Mouse (Mus musculus) midbrain, embryonic 15.5 days (tissue): ENCODE measurements around the gene Lrmda. TPM values are rescaled to one million over a fixed set of nuclear protein-coding genes. Genes with fewer than 3 reads are reported as not detected.

Experiments used
- ATAC-seq: fragments of 200-750 bp; cut with Nextera tagmentation; replicated peaks from 2 replicates; pipeline ENCODE4 v1.8.0; 2017; ENCODE audit warnings: moderate TSS enrichment
- H3K27ac ChIP-seq: fragments of 300-500 bp; sonication (generic); 2 replicates; pipeline ENCODE4 v1.5.1; 2015; ENCODE audit warnings: mild to moderate bottlenecking, inconsistent platforms
- H3K27me3 ChIP-seq: fragments of 300-500 bp; sonication (generic); replicated peaks from 2 replicates; pipeline ENCODE4 v1.6.1; 2015; ENCODE audit warnings: inconsistent platforms
- H3K36me3 ChIP-seq: fragments of 300-500 bp; sonication (generic); replicated peaks from 2 replicates; pipeline ENCODE4 v1.6.1; 2015; ENCODE audit warnings: inconsistent platforms
- H3K4me1 ChIP-seq: fragments of 300-500 bp; sonication (generic); 2 replicates; pipeline ENCODE4 v1.6.1; 2015; ENCODE audit warnings: inconsistent platforms
- H3K4me2 ChIP-seq: fragments of 300-500 bp; sonication (generic); 2 replicates; pipeline ENCODE4 v1.6.1; 2015; ENCODE audit warnings: inconsistent platforms, mild to moderate bottlenecking, moderate library complexity
- H3K4me3 ChIP-seq: fragments of 300-500 bp; sonication (generic); 2 replicates; pipeline ENCODE4 v1.5.1; 2015; ENCODE audit warnings: mild to moderate bottlenecking, inconsistent platforms
- H3K9ac ChIP-seq: fragments of 300-500 bp; sonication (generic); 2 replicates; pipeline ENCODE4 v1.6.1; 2015; ENCODE audit warnings: mild to moderate bottlenecking, inconsistent platforms
- H3K9me3 ChIP-seq: fragments of 300-500 bp; sonication (generic); 2 replicates; pipeline ENCODE4 v1.6.1; 2016; ENCODE audit warnings: inconsistent platforms
- WGBS: fragments of 180-500 bp; shearing (Covaris S2); methylation state at CpG from one replicate; pipeline ENCODE4 v1.1.7; 2015; ENCODE audit warnings: mixed read lengths; 5-methylcytosine and 5-hydroxymethylcytosine counted together
- polyA plus RNA-seq: library from polyadenylated mRNA; unstranded; fragments of >200 nt; fragmentation: Nextera tagmentation; extraction: Ambion mirVana; gene quantifications from 2 replicates; pipeline ENCODE4 v1.2.1, GENCODE M21; 2015

The Lrmda gene
- polyA plus RNA-seq, 1 experiment from 2014 or later: 0.31 TPM

DNA sequence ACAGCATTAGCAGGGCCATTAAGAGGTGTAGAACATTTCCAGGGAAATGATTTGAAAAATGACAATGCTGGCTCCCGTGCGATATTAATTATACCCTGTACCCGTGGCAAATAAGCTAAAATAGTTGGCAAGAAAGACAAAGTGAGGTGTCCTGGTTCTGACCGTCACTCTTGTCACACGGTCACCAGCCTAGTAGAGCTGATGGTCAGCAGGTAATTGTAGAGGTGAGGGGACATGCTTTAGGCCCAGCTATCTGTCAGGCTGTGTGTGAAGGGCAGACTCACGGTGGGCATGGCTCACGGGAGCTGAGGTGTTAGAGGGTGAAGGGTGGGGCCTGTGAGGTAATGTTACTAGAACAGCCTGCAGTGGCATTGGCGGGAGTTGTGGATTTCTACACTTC, 134.6 kb downstream of the Lrmda start:
- peaks cover 8% of the 10 kb centered on the region for H3K4me1 ChIP-seq
- 83% methylated on average over 8 of the region's 8 CpGs for WGBS
- no peak overlapping the region for H3K27ac ChIP-seq
- no peaks in the 10 kb centered on the region for H3K9me3 ChIP-seq
- H3K9ac ChIP-seq: no peak overlapping the region
- no peaks in the 10 kb centered on the region for H3K36me3 ChIP-seq
- no peak overlapping the region for H3K4me3 ChIP-seq
- H3K27me3 ChIP-seq: no peaks in the 10 kb centered on the region
- no peak overlapping the region for H3K4me2 ChIP-seq
- no peak for ATAC-seq

DNA sequence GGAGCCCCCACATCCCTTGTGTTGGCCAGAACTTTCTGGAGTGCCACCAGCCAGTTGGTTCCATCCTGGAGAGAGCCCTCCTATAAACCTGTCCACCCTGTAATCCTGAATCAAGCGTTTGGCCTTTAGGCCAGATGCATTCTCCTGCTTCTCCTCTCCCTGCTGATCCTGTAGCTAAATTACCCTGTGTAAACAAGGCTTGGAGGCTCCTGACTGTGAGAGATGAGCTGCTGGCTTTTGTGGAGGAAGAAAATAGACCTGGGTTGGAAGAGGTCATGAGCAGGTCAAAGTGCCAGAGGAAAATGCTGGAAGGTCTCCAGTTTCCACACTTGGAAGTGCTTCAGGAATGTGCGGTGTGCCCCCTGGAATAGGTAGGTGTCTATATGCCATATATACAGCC, 135.5 kb downstream of the Lrmda start:
- peaks cover 8% of the 10 kb centered on the region for H3K4me1 ChIP-seq
- no peak overlapping the region for H3K4me2 ChIP-seq
- no peak overlapping the region for H3K9ac ChIP-seq
- H3K27me3 ChIP-seq: no peaks in the 10 kb centered on the region
- WGBS: 45% methylated on average over 2 of the region's 2 CpGs
- H3K4me3 ChIP-seq: no peak overlapping the region
- H3K9me3 ChIP-seq: no peaks in the 10 kb centered on the region
- H3K27ac ChIP-seq: no peak overlapping the region
- no peak for ATAC-seq
- H3K36me3 ChIP-seq: no peaks in the 10 kb centered on the region

DNA sequence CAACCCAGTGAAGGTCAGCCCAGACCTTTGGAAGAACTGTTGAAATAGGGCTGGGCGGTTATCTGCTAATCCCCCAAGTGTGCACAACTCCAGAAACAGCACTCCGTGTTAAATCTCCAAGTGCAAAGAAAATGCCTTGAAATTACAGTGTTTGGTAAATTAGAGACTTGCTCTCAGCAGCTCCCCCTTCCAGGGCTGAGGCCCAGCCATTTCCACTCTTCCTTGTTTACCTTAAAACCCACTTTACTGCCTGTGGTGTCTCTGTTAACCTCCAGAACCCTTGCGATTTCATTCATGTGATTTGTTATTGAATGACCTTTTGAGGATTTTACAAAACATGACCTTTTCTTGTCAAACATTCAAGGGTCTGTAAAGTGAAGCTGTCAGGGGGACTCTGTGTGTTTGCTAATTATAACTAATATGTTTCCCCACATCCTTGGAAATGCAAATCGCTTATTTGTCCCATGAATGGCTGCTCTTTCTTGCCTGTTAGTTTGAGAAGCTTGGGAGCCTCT, 136.1 kb downstream of the Lrmda start:
- Histone ChIP-seq H3K4me1 (peaks cover 8% of the 10 kb centered on the region), H3K4me3 (no peak overlapping the region), H3K36me3 (no peaks in the 10 kb centered on the region), H3K4me2 (no peak overlapping the region), H3K9ac (no peak overlapping the region), H3K27ac (no peak overlapping the region), H3K27me3 (no peaks in the 10 kb centered on the region), H3K9me3 (no peaks in the 10 kb centered on the region)
- no peak for ATAC-seq
- 28% methylated on average over 4 of the region's 4 CpGs for WGBS

DNA sequence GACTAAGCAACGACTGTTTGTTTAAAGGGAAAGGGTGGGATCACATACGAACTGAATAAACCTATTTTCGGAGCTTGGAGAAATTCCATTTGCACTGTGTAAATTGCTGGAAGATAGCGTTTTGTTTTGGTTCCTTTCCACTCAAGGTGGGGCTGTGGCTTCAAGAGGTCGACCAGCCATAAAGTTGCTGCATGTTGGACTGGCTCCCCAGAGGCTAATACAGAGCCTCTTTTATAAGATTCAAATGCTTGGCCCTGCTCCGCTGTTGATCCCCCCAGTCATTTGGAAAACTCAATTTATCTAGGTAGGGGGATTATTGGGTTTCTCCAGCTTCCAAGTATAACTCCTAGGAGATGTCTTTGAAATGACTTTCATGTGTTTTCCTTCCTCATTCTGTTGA, 137.5 kb downstream of the Lrmda start:
- ATAC-seq: no peak
- WGBS: 53% methylated on average over 6 of the region's 6 CpGs
- H3K4me1 ChIP-seq: peaks cover 8% of the 10 kb centered on the region
- no peak overlapping the region for H3K4me2 ChIP-seq
- H3K27ac ChIP-seq: no peak overlapping the region
- no peaks in the 10 kb centered on the region for H3K9me3 ChIP-seq
- H3K27me3 ChIP-seq: no peaks in the 10 kb centered on the region
- H3K4me3 ChIP-seq: no peak overlapping the region
- no peak overlapping the region for H3K9ac ChIP-seq
- no peaks in the 10 kb centered on the region for H3K36me3 ChIP-seq

DNA sequence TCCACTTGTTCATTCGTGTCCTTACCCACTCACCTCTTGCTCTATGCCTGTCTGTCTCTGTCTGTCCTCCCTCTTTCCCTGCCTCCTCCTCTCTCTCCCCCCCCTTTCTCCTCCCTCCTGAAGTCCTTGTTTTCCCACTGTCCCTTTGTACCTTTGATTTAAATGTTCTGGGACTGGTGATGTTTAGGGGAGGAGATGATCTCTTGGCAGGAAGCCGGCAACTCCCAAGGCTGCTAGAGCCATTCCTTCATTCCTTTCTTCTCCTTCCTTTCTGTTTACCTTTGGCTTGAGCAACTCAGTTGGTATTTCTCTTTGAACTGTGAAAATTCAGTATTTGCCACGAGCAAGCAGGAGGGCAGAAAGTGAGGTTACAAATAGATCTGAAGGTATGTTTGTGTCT, 141.9 kb downstream of the Lrmda start:
- 27% methylated on average over 3 of the region's 3 CpGs for WGBS
- no peak overlapping the region for H3K4me3 ChIP-seq
- ATAC-seq: no peak
- H3K27ac ChIP-seq: no peak overlapping the region
- no peak overlapping the region for H3K9ac ChIP-seq
- no peaks in the 10 kb centered on the region for H3K4me1 ChIP-seq
- H3K27me3 ChIP-seq: no peaks in the 10 kb centered on the region
- H3K4me2 ChIP-seq: no peak overlapping the region
- no peaks in the 10 kb centered on the region for H3K36me3 ChIP-seq
- no peaks in the 10 kb centered on the region for H3K9me3 ChIP-seq

DNA sequence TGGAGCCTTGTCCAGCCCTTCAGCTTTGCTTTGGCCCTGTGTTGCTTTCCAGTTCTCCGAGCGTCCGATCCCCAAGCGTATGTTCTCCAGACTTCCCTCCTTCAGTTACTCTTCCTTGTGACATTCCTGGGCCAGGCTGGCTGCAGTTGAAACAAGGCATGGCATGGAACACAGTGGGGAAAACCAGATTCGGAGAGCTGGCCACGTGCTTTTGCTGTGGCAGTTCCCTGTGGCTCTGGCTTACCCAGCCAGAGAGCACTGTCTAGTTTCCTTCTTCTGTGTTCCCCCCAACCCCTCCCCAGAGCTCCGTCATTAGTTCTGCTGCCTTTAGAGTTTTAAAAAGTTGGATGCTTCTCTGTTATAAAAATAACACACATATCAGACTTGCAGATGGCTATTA, 147.8 kb downstream of the Lrmda start:
- 83% methylated on average over 7 of the region's 7 CpGs for WGBS
- H3K9me3 ChIP-seq: no peaks in the 10 kb centered on the region
- no peak for ATAC-seq

DNA sequence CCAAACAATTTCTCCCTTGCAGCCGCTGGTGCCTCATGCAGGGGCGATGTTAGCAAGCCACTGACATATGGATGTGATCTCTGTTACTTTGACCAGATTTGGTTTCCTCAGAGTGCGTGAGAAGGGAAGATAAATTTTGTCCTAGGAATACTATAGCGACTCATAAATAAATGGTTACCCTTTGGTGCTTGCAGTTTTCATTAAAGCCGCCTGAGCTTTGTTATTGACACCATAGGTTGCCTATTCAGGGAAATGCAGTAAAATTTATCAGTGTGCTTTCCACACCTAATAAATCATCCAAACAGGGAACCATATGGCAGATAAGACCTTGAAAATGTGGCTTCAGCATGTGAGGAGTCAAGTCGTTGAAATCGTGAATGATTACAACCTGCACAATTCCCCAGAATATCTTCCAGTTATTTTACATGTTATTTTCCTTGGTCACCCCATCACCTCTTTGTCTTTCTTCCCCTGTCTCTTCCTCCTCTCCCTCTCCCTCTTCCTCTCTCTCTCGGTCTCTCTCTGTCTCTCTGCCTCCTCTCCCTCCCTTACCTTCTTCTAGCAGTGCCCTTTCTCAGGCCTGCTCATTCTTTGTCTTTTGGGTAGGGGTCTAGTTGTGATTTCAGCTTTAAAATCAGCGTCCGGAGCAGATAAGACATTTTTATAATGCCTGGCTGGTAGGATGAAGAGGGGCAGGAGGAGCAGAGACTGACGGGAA, 148.7 kb downstream of the Lrmda start:
- Histone ChIP-seq H3K27me3 (no peaks in the 10 kb centered on the region), H3K4me1 (peaks cover 5% of the 10 kb centered on the region; the same call in 1 of the 2 replicates), H3K9ac (no peak overlapping the region), H3K4me3 (no peak overlapping the region), H3K4me2 (no peak overlapping the region), H3K36me3 (no peaks in the 10 kb centered on the region), H3K9me3 (no peaks in the 10 kb centered on the region), H3K27ac (no peak overlapping the region)
- 68% methylated on average over 11 of the region's 11 CpGs for WGBS
- ATAC-seq: no peak

More for the DNA sequence above, 147.8 kb downstream of the Lrmda start:
- Histone ChIP-seq H3K27ac (no peak overlapping the region), H3K4me3 (no peak overlapping the region), H3K27me3 (no peaks in the 10 kb centered on the region), H3K9ac (no peak overlapping the region), H3K4me1 (peaks cover 5% of the 10 kb centered on the region; the same call in 1 of the 2 replicates), H3K4me2 (no peak overlapping the region), H3K36me3 (no peaks in the 10 kb centered on the region)

DNA sequence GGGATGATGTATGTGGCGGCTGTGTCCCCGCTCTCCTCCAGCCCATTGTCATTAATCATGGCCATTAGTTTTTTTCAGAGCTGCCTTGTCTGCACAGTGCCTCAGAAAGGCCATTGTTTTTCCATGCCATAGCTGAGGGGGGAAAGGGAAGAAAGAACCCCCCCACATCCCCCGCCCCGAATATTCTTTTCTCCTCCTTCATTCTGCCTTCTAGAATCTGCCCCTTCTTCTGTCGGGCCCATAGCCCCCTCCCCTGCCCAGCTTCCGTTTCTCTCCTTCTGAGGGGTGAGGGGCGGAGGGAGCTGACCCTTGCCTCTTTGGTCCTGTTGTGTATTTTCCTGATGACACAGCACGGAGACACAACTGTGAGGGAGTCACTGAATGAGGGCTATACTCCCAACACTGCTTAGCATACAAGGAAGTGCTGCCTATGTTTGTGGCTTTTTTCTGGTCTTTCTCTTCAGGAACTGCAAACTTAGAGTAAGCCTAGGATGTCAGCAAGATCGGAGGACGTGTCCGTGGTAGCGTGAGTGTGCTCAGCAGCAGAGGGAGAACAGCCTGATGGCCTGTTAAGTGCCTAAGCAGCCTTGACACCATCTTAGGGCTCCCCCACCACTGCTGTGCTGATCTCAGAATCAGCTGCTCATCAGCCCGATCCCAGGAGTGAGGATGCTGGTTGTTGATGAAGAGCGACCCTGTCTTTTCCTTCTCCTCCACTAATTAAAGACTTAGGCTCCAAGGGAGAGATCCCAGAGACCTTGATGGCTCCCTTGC, 149.5 kb downstream of the Lrmda start:
- Histone ChIP-seq H3K9ac (no peak overlapping the region), H3K36me3 (no peaks in the 10 kb centered on the region), H3K9me3 (no peaks in the 10 kb centered on the region), H3K27ac (no peak overlapping the region), H3K27me3 (no peaks in the 10 kb centered on the region), H3K4me3 (no peak overlapping the region), H3K4me2 (no peak overlapping the region), H3K4me1 (peaks cover 5% of the 10 kb centered on the region; the same call in 1 of the 2 replicates)
- 57% methylated on average over 14 of the region's 14 CpGs for WGBS
- ATAC-seq: no peak

DNA sequence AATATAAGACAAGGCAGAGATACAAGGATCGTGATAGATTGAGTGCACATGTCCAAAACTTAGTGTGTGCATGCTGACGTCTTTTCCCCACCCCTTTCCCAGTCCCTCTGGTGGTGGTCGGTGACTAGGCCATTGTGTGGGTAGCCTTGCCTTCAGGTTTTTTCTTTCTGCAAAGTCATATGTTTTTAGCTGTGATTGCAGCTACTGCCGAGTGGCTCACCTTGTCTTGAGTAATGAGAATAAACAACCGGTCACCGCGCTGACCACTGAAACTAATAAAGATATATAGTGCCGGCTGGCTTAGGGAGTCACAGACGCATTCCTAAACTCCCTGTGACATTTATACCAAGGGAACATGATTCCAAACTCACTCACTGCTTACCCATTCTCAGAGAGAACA, 155.2 kb downstream of the Lrmda start:
- H3K36me3 ChIP-seq: no peaks in the 10 kb centered on the region
- H3K4me2 ChIP-seq: no peak overlapping the region
- H3K4me3 ChIP-seq: no peak overlapping the region
- no peaks in the 10 kb centered on the region for H3K27me3 ChIP-seq
- H3K4me1 ChIP-seq: peaks cover 5% of the 10 kb centered on the region; the same call in 1 of the 2 replicates
- H3K27ac ChIP-seq: no peak overlapping the region
- H3K9me3 ChIP-seq: no peaks in the 10 kb centered on the region
- ATAC-seq: no peak
- H3K9ac ChIP-seq: no peak overlapping the region
- WGBS: 71% methylated on average over 9 of the region's 9 CpGs

DNA sequence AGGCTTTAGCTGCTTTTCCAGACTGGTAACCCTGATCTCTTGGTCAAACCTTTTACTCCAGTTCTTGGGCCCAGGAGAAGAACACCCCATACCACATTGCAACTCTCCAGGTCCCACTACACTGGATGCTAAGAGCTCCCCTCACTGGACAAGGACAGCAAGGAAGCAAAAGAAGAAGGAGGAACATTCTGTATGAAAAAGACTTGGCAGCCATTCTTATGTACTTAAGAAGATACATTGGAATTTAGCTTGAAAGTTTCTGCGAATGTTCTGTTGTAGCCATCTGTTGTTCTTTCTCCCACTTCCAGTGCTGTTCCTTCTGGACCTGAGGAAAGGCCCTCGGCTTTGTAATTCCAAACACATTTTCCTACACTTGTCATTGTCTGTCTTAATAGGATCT, 160.2 kb downstream of the Lrmda start:
- H3K27ac ChIP-seq: no peak overlapping the region
- H3K4me3 ChIP-seq: no peak overlapping the region
- no peak overlapping the region for H3K4me2 ChIP-seq
- WGBS: 64% methylated on average over 2 of the region's 2 CpGs
- H3K9ac ChIP-seq: no peak overlapping the region
- no peaks in the 10 kb centered on the region for H3K27me3 ChIP-seq
- H3K4me1 ChIP-seq: peaks cover 5% of the 10 kb centered on the region; the same call in 1 of the 2 replicates
- H3K36me3 ChIP-seq: no peaks in the 10 kb centered on the region
- no peaks in the 10 kb centered on the region for H3K9me3 ChIP-seq
- ATAC-seq: no peak

DNA sequence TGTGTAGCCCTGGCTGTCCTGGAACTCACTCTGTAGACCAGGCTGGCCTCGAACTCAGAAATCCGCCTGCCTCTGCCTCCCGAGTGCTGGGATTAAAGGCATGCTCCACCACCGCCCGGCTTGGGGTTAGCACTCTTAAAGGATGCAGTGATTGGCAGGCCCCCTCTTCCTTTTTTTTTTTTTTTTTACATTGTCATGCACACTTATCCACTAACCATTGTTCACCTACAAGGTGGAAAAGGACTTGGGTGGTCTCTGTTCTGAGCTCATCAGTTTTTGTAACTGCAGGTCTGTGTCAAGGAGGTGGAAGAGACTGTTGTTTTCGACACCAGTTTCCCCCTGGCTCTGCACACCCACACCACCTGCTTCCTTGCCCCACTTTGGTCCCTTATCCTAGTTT, 162.0 kb downstream of the Lrmda start:
- H3K4me1 ChIP-seq: no peaks in the 10 kb centered on the region
- no peak overlapping the region for H3K9ac ChIP-seq
- WGBS: 93% methylated on average over 6 of the region's 6 CpGs
- no peaks in the 10 kb centered on the region for H3K27me3 ChIP-seq
- no peak overlapping the region for H3K27ac ChIP-seq
- no peaks in the 10 kb centered on the region for H3K9me3 ChIP-seq
- no peak for ATAC-seq
- no peak overlapping the region for H3K4me2 ChIP-seq
- no peak overlapping the region for H3K4me3 ChIP-seq
- H3K36me3 ChIP-seq: no peaks in the 10 kb centered on the region

DNA sequence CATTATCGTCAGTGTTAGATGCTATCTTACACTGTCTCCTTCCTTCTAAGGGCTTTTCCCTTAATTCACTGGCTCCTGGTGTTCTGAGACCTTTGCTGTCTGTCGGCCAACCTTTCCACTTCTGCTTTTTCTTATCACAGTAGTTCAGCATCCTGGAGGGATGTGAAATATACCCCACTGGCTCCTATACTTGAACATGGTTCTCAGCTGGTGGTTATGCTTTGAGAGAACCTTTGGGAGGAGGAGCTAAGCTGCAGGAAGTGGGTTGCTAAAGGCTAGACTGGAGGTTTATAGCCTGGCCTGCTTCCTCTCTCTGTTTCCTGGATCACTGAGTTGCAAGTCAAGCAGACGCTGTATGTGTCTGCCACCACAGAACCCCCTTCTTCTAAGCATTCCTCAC, 163.7 kb downstream of the Lrmda start:
- Histone ChIP-seq H3K36me3 (no peaks in the 10 kb centered on the region), H3K9me3 (no peaks in the 10 kb centered on the region), H3K9ac (no peak overlapping the region), H3K27me3 (no peaks in the 10 kb centered on the region), H3K4me2 (no peak overlapping the region), H3K27ac (no peak overlapping the region), H3K4me3 (no peak overlapping the region), H3K4me1 (no peaks in the 10 kb centered on the region)
- 80% methylated on average over 3 of the region's 3 CpGs for WGBS
- ATAC-seq: no peak
